Mouse (Mus musculus) urinary bladder, postnatal 14 days (tissue): ENCODE data around the gene Foxj2.
A peak's percentile ranks its signal among the peaks of the same experiment; 100 is the strongest.

ENCODE experiments used
- DNase-seq: peaks from one replicate; pipeline ENCODE4 v3.0.0; 2021; ENCODE audit warnings: low spot score

The Foxj2 gene

GRCm38 (mm10) chr6:122874720-122875389 lies 55.1 kb downstream of the Foxj2 start:
- no peak for DNase-seq

GRCm38 (mm10) chr6:122879141-122879735 lies 59.5 kb downstream of the Foxj2 start:
- no peak for DNase-seq

- DNase-seq, result no peak
These were observed 60.2 kb downstream of the Foxj2 start for GRCm38 (mm10) chr6:122879781-122880505.

GRCm38 (mm10) chr6:122881287-122881686 lies 61.6 kb downstream of the Foxj2 start:
- no peak for DNase-seq

GRCm38 (mm10) chr6:122883603-122884002 lies 63.9 kb downstream of the Foxj2 start:
- no peak for DNase-seq

GRCm38 (mm10) chr6:122889599-122889998 lies 69.9 kb downstream of the Foxj2 start:
- no peak for DNase-seq

DNA sequence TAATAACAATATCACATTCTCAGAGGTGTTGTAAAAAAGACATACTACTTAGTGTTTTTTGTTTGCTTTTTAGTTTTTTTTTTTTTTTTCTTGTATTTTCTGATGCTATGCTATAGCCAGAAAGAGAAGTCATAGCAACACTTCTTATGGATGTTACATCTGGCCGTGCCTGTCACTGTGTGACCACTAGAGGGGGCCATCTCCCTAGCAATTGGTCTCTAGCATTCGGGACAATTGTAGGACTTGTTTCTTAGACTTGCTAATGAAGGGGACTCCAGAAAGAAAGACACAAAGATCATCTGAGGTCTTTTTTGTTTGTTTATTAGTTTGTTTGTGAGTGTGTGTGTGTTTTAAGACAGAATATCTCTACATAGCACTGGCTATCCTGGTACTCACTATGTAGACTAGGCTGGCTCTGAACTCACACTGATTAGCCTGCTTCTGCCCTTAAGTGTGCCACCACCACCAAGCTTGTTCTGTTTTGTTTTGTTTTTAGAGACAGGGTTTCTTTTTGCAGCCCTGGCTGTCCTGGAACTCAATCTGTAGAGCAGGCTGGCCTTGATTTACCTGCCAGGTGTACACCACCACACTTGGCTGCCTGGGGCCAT lies 72.8 kb downstream of the Foxj2 start:
- peak; percentile 62 for DNase-seq
